ENCODE assay signal across 8 mouse cellular contexts in the genomic region with DNA sequence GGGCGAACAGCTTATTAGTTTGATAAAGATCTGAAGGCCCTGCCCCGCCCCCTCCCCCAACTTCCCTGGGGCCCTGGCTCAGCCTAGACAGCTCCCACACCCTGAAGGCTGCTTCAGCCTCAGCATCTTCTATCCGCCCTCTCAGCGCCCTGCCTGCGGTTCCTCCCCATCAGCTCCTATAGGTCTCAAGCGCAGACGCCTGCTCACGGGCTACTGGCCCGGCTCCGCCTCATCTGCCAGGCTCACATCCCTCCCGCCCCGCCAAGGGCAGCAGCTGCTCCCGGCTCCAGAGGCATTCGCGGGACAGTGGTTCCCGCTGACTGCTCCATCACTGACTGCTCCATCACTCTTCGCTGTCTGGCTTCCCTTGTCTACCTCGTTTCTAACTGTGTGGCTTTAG. TPM values are rescaled to one million over a fixed set of nuclear protein-coding genes. Genes with fewer than 3 reads are reported as not detected.
DNase-seq lines count a peak whose midpoint lies in the region; ATAC-seq and TF ChIP-seq lines count a peak whose summit lies in the region.

A gene (plus strand): TSS at position 190 of the 400 bp plus-strand sequence.

- no peak for TF ChIP-seq CTCF in thymus, adult 2 months (IDR thresholded peaks at IDR 0.05; ENCODE audit: borderline replicate concordance, control insufficient read depth, extremely low read depth, insufficient read depth, low read length, poor library complexity)

- H3K4me3 ChIP-seq in kidney, embryonic 16.5 days (ENCODE audit: low read length) = peak within 1 kb of the TSS; percentile 23; the same call in 1 of the 2 replicates
- H3K4me3 ChIP-seq in forebrain, embryonic 12.5 days (replicated peaks) = peak within 1 kb of the TSS; percentile 23
- peak within 1 kb of the TSS; percentile 40 for H3K4me3 ChIP-seq in midbrain, embryonic 10.5 days
- no peak within 1 kb of the TSS for H3K4me3 ChIP-seq in thymus, adult 2 months (ENCODE audit: control insufficient read depth, insufficient read depth, low read length)

- H3K9ac ChIP-seq in kidney, embryonic 16.5 days (replicated peaks; ENCODE audit: low read length) = 0 out of 2 replicates have a peak within 1 kb of the TSS, but pooled peaks have one; percentile 16
- peak within 1 kb of the TSS; percentile 38; the same call in 1 of the 2 replicates for H3K9ac ChIP-seq in forebrain, embryonic 12.5 days

- DNase-seq in kidney, adult 11 months = no peak
- peak; percentile 67 for DNase-seq in brain, adult 2 months (ENCODE audit: low read depth, low spot score)
- DNase-seq in midbrain, embryonic 10.5 days (ENCODE audit: low spot score) = peak; percentile 47
- DNase-seq in thymus, adult 2 months = no peak
- no peak for DNase-seq in spleen, adult 12 weeks (ENCODE audit: low spot score)

- H3K27me3 ChIP-seq in kidney, embryonic 16.5 days (ENCODE audit: insufficient read depth, low read length) = peaks cover 23% of the 10 kb centered on the region
- peaks cover 49% of the 10 kb centered on the region for H3K27me3 ChIP-seq in forebrain, embryonic 12.5 days
- peaks cover 47% of the 10 kb centered on the region for H3K27me3 ChIP-seq in midbrain, embryonic 10.5 days (ENCODE audit: low read depth, poor library complexity, severe bottlenecking)
- H3K27me3 ChIP-seq in thymus, adult 2 months (ENCODE audit: control insufficient read depth, insufficient read depth, low read length) = no peaks in the 10 kb centered on the region; the same call in 1 of the 2 replicates

- no peak for TF ChIP-seq POLR2A in thymus, adult 2 months (IDR thresholded peaks at IDR 0.05; ENCODE audit: control insufficient read depth, extremely low read depth, insufficient read depth, low read length, poor library complexity)

- no peak within 1 kb of the TSS for H3K27ac ChIP-seq in kidney, embryonic 16.5 days (ENCODE audit: low read length)
- no peak within 1 kb of the TSS for H3K27ac ChIP-seq in forebrain, embryonic 12.5 days
- H3K27ac ChIP-seq in midbrain, embryonic 10.5 days (replicated peaks) = 0 out of 2 replicates have a peak within 1 kb of the TSS, but pooled peaks have one; percentile 2
- no peak within 1 kb of the TSS for H3K27ac ChIP-seq in thymus, adult 2 months (ENCODE audit: control insufficient read depth, insufficient read depth, low read length)

- H3K4me2 ChIP-seq in kidney, embryonic 16.5 days (replicated peaks; ENCODE audit: low read depth, low read length) = peak within 1 kb of the TSS; percentile 41
- peak within 1 kb of the TSS; percentile 47 for H3K4me2 ChIP-seq in forebrain, embryonic 12.5 days

- under 1% methylated on average over 18 of the region's 18 CpGs for WGBS in kidney, embryonic 16.5 days
- 2% methylated on average over 18 of the region's 18 CpGs for WGBS in forebrain, embryonic 12.5 days
- WGBS in midbrain, embryonic 10.5 days = 3% methylated on average over 18 of the region's 18 CpGs
- WGBS in thymus, adult 2 months = 10% methylated on average over 18 of the region's 18 CpGs

- H3K36me3 ChIP-seq in kidney, embryonic 16.5 days (ENCODE audit: insufficient read depth, low read length) = no peaks in the 10 kb centered on the region
- H3K36me3 ChIP-seq in forebrain, embryonic 12.5 days (replicated peaks) = no peaks in the 10 kb centered on the region
- H3K36me3 ChIP-seq in midbrain, embryonic 10.5 days = no peaks in the 10 kb centered on the region
- no peaks in the 10 kb centered on the region for H3K36me3 ChIP-seq in thymus, adult 2 months (ENCODE audit: control insufficient read depth, insufficient read depth, low read length)

- peaks cover 11% of the 10 kb centered on the region for H3K4me1 ChIP-seq in kidney, embryonic 16.5 days (ENCODE audit: insufficient read depth, low read length)
- H3K4me1 ChIP-seq in forebrain, embryonic 12.5 days = peaks cover 9% of the 10 kb centered on the region
- peaks cover 10% of the 10 kb centered on the region for H3K4me1 ChIP-seq in midbrain, embryonic 10.5 days
- H3K4me1 ChIP-seq in thymus, adult 2 months (replicated peaks; ENCODE audit: control insufficient read depth, insufficient read depth, low read length) = no peaks in the 10 kb centered on the region

- ATAC-seq in kidney, embryonic 16.5 days (ENCODE audit: low FRiP score, low TSS enrichment) = peak; percentile 80
- ATAC-seq in forebrain, embryonic 12.5 days (ENCODE audit: low FRiP score) = 0 out of 2 replicates have a peak, but pooled peaks have one; percentile 11
- ATAC-seq in granulocyte monocyte progenitor cell, adult 5-6 weeks (replicated peaks; ENCODE audit: poor library complexity, severe bottlenecking) = no peak

- no peaks in the 10 kb centered on the region for H3K9me3 ChIP-seq in kidney, embryonic 16.5 days (ENCODE audit: low read length)
- H3K9me3 ChIP-seq in forebrain, embryonic 12.5 days = no peaks in the 10 kb centered on the region
- no peaks in the 10 kb centered on the region for H3K9me3 ChIP-seq in midbrain, embryonic 10.5 days (replicated peaks)

RNA-seq across cellular contexts. Expression of the gene that starts here (rescaled TPM):
- 0.30 and 0.41 TPM in 2 replicates for polyA plus RNA-seq in kidney, embryonic 16.5 days (2015; fragmentation: Nextera tagmentation; extraction: Ambion mirVana)
- not detected in 2 replicates for polyA plus RNA-seq in forebrain, embryonic 12.5 days (2016; fragmentation: Nextera tagmentation; extraction: Ambion mirVana)
- not detected in 2 replicates for polyA plus RNA-seq in midbrain, embryonic 10.5 days (2016; fragmentation: Nextera tagmentation; extraction: Ambion mirVana)
- total RNA-seq in granulocyte monocyte progenitor cell, adult 5-6 weeks (2014; fragmentation: Nextera tagmentation) = not detected in 2 replicates
- total RNA-seq in granulocyte monocyte progenitor cell, adult 5-6 weeks (2017) = not detected in 2 replicates
- 1.00 and 1.1 TPM in 2 replicates for polyA plus RNA-seq in thymus, adult 2 months (2012; rRNA removed)

Comparison
In these comparisons a context has a peak if more than half of its experiments do, and no peak if none do; other contexts are left out.
1. Peak in ATAC-seq, H3K4me3 ChIP-seq, H3K9ac ChIP-seq and H3K4me2 ChIP-seq in kidney, embryonic 16.5 days; RNA of the gene not detected or under 1 TPM.
2. Peak in ATAC-seq, H3K4me3 ChIP-seq, H3K9ac ChIP-seq and H3K4me2 ChIP-seq in forebrain, embryonic 12.5 days; RNA of the gene not detected or under 1 TPM.
3. Peak in DNase-seq, H3K4me3 ChIP-seq and H3K27ac ChIP-seq in midbrain, embryonic 10.5 days; RNA of the gene not detected or under 1 TPM.